Mouse (Mus musculus) kidney, postnatal 10 days (tissue): Measurements from ENCODE around the gene Pole4.
"Not testable (repeated sequence)": the region's sequence is repeated elsewhere in the genome, so short reads cannot be mapped to it uniquely, and the experiment has no call there.

Experiments used
- DNase-seq: peaks from one replicate; pipeline ENCODE4 v3.0.0; 2021; ENCODE audit warnings: mixed read lengths

Pole4 gene

DNA sequence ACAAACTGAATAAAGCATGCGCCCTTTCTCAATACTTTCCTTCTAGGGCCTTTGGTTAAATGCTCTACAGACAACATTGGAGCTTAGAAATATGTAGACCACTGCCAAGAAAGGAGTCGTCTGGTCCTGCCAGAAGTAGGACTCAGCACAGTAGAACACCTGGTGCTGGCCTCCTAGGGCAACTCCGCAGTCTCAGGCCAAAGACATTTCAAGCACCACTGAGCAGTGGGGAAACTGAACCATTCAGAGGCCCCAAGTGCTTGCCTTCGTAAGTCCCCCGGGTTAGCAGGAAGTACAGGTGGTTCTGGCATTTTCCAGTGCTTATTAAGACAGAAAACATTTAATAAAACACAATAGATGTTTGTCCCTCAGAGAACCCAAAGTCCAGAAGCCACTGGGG is 9.7 kb upstream of the Pole4 start:
- DNase-seq: no peak

DNA sequence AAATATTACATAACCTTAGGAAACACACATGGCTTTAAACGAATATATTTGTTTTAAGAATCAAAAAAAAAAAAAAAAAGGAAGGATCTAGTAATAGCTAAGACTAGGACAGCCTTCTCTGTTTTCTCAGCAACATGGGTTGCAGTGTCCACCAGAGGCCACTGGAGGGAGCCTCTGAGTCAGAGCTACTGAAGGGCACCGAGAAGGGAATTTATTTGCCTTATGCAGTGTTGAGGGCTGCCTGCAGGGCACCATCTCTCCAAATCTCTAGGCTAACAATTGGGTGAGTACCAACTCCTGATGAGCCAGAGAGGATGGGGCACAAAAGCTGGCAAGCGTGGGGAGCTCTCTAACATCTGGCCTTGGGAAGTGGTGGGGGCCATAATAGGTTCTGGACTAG is 9.1 kb upstream of the Pole4 start:
- peak; percentile 85 for DNase-seq

DNA sequence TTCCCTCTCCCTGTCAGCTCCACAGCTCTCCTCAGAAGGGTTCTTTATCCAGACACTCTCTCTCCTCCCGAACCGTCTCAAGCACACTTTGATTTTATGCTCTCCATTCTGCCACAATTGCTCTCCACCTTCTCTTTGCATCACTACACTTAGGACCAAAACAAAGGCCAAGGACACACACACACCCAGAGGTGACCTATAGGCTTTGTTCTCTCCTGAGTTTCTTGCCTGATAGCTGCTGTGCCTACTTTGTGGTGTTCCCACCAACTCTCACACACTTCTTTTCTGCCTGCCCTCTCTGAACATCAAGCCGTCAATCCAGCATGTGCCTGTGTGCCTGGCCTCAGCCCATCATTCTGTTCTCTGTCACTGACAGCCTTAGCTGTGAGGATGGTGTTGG is 2.6 kb upstream of the Pole4 start:
- DNase-seq: no peak

DNA sequence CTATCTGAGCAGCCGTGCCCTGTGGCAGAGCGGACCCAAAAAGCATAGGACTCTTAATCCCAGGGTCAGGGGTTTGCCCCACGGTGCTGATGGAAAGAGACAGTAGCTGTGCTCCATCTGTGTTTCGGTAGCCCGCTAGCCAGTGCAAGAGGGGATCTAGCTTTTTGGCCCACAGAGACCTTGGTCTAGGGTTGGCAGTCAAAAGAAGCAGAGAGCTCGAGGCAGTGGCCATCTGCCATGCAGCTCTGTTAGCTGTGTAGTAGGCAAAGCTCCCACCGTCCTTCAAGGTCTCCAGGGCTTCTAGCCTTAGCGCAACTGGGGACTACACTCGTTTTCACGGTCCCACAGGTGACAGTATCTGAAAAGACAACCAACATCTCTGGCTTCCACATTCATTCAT is 2.1 kb upstream of the Pole4 start:
- no peak for DNase-seq

DNA sequence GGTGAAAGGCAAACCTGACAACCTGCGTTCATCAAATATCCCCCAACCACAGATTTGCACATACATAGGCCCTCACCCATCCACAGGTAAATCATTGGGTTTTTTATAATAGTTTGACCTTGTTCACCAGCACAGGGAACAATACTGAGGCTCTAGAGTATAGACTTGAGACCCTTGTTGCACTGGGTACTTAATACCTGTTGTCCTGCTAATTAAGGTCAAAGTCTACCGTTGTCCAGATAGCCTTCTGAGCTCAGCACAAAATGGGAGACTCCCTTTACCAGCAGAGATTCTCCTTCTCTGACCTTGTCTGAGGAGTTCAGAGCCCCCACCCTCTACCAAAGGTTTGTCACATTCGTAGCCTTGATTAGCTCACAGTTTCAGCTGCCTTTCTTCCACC is 1.5 kb downstream of the Pole4 start:
- DNase-seq: no peak

DNA sequence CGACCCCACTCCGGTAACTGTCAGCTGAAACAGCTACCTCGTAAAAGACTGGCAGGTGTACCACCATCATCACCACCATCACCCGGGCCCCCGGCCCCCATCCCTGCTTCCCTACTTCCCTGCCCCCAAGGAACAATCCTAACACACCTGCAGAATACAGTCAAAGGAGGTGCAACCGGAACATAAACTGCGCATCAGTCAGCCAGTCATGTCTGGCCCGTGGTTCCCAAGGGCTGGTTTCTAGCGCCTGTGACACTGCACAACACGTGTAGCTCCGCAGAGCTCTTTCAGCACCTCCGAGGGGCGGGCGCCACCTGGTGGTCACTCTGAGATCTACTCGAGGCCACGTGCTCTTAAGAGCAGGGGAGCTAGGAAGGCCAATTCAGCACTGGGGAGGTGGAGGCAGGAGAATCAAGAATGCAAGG is 2.6 kb downstream of the Pole4 start:
- DNase-seq: peak; percentile 94

DNA sequence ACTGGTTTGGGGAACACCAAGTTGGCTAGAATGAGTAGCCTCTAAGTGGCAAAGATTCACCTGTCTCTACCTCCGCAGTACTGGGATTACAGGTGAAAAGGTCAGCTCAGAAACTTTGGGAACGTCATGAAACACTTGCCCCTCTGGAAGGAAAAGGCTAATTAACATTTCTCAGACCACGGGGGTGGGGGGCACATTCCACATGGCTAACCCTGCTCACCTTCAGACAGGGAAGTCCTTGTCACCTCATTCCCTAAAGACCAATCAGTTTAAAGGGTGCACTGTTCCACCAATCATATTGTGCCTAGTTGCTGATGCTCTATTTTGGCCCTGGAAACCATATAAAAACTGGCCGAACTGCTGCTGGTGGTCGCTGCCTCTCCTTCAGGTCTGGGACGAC is 3.9 kb downstream of the Pole4 start:
- no peak for DNase-seq

DNA sequence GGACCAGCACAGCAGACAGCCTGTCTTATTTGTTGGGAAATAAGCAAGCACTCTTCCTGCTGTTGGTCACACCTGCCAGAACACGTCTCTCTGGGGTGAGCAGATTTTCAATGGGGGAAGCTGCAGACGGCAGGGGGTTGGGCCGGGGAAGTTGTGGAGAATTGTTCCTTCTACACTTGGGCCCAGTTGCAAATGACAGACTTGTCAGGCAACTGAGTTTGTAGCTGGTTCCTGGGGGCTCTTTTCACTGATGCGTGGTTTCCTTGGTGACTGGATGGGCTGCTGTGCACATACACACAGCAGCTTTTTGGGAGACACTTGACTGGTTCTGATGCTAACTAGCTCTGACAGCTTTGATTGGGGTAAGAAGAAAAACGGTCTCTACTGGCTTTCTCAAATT is 5.3 kb downstream of the Pole4 start:
- no peak for DNase-seq

DNA sequence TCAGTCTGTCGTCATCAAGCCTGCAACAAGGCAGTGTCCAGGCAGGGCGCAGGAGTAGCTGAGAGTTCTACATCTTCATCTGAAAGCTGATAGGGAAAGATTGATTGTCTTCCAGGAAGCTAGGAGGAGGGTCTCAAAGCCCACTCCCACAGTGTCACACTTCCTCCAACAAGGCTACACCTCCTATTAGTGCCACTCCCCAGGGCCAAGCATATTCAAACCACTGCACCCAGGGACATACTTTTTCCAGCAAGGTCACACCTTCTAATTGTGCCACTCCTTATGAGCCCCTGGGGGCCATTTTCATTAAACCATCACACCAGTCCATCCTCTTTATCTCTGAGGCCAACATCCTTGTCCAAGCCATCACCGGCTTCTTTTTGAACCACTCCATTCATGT is 8.4 kb downstream of the Pole4 start:
- DNase-seq: no peak

DNA sequence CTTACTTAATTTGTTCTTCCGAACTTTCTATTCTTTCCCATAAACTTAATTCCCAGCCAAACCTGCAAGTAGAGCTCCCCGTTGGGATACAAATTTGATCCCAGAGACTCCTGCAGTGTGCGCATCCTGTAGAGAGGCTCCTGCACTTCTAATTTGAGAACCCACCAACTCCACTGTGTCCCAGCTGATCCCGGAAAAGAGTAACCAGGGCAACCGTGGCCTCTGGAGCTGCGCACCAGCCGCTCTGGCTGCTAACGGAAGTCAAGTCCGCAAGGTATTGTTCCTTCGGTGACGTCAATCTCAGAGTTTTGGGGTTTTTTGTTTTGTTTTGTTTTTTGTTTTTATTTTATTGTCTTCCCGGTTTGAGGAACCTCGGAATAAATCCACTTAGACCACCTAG is 10.5 kb downstream of the Pole4 start:
- no peak for DNase-seq

DNA sequence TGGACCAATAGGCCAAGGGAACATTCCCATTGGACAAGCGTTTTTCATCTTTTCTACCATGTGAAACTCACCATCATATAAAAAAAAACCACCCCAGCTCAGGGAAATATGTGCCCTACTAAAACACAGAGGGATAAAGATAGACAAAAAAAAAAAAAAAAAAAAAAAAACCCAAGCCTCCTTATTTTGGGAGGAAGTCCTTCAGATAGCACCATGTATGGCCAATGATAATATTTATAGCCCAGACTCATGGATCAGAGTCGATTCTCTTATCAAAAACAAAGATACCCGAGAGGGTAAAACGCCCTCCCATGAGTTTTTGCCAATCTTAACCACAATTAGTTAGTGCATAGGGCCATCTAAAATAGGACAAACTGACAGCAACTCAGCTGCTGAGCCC is 15.7 kb downstream of the Pole4 start:
- DNase-seq: no peak

DNA sequence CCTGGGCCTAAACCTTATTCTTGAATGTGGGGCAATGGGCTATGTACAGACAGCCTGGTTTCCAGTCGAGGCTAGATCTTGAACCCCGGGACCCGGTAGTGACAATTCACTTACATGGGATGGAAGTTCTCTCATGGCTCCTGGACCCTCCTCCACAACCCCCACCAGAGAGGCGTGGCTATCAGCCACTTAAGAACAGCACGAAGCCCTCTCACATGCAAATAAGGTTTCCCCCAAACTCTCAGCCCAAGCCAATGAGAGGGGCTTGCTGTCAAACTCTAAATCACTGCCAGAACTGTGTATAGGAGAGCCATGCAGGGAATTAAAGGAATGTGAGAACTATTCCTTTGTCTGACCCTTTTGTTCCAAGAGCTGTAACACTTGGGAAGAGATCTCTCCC is 16.6 kb downstream of the Pole4 start:
- DNase-seq: not testable (repeated sequence)

DNA sequence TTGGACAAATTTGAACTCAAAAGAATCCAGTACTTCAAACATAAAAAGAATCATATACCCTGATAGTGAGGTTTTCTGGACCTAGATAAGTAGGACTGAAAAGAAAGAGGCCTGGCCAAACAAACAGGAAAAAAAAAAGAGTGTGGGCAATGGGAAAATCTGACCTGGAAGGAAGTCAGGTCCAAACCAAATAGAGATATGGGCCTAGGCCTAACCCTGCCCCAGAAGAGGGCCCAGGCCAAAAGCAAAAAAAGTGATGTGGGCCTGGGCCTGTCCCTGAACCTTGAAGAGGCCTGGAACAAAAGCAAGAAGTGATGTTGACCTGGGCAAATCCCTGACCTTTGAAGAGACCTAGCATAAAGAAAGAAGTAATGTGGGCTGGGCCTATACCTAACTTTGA is 21.0 kb downstream of the Pole4 start:
- no peak for DNase-seq

DNA sequence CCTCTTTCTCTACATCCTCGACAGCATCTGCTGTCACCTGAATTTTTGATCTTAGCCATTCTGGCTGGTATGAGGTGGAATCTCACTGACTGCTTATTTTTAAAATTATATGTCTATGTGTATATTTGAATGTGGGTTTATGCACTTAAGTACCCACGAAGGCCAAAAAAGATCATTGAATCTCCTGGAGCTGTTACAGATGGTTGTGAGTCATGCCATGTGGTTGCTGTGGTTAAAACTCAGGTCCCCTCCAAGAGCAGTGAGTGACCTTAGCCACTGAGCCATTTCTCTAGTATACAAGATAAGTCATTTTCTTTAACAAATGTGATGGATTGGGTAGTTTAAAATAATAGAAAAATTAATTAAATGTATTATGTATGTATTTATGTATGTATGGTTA is 25.9 kb downstream of the Pole4 start:
- not testable (repeated sequence) for DNase-seq

DNA sequence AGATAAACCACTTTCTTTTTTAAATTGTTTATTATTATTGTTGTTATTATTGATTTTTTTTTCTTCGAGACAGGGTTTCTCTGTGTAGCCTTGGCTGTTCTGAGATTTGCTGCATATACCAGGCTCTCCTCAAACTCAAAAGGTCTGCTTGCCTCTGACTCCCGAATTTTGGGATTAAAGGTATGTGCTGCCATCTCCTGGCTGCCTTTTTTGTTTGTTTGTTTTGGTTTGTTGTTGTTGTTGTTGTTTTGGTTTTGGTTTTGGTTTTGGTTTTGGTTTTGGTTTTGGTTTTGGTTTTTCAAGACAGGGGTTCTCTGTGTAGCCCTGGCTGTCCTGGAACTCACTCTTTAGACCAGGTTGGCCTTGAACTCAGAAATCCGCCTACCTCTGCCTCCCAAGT is 27.5 kb downstream of the Pole4 start:
- not testable (repeated sequence) for DNase-seq

DNA sequence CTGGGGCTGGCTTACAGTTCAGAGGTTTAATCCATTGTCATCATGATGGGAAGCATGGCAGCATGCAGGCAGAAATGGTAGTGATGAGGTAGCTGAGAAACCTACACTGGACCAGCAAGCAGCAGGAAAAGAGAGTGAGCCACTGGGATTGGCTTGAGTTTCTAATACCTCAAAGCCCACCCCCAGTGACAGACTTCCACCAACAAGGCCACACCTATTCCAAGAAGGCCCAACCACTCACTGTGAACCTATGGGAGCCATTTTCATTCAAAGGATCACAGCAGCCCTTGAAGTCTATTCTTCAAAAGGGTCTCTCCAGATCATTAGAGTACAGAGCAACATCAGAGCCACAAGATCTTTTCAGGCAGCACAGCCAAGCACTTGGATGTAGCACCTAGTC is 38.7 kb downstream of the Pole4 start:
- no peak for DNase-seq

DNA sequence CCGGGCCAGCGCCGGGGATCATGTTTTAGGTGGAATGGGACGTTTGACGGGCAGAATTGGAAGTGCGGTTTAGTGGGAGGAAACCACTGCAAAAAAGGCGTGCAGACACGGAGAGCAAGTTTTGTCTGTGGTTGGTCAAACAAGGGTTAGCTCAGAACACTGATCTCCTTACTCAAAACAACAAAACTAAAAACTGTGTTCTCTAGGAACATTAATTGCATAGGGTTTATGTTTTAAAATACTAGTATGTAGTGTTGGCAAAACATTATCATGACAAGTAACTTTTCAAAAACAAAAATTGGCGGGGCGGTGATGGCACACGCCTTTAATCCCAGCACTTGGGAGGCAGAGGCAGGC is 52.0 kb downstream of the Pole4 start:
- DNase-seq: no peak

DNA sequence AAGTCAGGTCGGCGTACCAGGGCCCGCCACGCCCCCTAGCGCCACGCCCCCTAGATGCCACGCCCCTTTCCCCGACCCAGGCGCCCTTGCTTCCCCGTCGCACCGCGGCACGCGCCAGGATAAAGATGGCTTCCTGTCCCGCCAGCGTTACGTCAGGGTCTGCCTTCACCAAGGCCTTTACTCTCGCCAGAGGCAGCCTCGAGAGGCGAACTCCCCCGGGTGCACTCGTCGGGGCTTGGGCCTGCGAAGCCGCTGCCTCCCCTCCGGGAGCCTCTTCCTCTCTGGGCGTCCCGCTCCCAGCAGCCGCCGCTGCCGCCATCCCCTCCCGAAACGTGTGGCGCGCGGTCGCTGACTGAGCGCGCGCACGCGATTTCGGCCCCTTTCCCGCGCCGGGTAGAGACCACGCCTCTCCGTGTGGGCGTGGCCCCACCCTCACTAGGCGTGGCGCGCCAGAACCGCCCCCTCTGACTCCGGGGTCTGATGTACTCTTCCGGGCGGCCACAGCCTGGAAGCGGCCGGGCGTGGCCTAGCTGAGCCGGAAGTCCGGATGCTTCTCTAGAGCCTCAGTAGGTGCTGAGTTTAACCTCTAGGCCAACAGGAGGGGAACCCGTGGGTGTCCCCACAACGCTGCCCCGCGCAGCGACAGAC is 52.5 kb downstream of the Pole4 start:
- peak; percentile 98 for DNase-seq

DNA sequence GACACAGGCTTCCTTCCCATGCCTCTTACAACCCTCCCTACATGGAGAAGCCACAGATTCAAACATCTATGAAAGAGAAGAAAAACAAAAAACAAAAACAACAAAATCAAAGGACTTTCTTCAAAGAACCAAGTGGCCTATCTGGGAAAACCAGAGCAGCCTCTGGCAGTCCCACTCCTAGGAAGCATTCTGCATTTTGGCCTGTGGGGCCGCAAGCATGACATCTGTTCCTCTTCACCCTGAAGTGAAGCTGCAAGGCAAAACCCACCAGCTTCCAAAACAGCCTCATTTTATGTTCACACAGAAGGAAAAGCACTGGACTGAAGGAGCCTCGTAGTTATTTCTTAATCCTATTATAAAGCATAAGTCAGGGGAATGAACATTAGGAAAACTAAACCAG is 56.1 kb downstream of the Pole4 start:
- DNase-seq: peak; percentile 42

DNA sequence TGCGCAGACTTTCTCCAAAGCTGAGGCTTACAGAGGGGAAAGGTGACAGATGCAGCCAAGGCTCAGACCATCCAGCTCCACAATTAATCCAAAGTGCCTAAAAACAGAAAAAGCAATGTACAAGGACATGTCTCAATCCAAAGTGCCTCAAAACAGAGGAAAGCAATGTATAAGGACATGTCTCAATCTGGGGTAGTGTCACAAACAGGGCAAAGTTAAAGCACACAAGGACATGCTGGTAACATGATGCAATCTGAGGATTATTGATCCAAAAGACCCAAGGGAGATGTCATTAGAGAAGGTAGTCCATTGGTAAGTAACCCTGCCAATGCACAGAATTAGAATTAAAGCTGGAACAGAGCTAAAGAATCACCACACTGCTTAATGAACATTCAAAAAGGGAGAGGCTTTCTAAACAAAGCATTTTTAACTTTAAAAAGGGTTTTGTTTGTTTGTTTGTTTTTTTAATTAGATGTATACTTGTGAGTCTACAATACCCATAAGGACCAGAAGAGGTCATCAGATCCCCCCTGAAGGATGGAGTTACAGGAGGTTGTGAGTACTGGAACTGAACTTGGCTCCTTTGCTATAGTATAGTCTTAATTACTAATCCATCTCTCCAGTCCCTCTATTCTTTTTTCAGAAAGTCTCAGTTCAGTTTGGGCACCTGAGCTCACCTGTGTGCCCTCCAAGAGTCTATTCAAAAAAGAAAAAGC is 57.1 kb downstream of the Pole4 start:
- DNase-seq: no peak

DNA sequence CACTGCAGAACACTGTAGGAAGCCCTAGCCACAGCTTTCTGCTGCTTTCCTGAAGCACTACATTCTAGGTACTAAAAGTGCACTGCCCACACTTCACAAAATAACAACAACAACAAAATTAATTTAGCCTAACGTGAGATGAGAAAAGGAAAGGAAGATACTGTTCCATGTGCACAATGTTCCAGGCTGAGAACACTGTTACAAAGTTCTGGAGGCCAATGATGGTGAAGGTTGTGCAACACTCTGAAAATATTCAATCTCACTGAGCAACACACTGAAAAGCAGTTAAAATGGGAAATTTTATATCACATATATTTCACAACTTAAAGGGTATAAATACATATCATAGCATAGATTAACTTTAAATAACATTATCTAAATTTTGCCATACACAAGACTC is 58.2 kb downstream of the Pole4 start:
- no peak for DNase-seq

DNA sequence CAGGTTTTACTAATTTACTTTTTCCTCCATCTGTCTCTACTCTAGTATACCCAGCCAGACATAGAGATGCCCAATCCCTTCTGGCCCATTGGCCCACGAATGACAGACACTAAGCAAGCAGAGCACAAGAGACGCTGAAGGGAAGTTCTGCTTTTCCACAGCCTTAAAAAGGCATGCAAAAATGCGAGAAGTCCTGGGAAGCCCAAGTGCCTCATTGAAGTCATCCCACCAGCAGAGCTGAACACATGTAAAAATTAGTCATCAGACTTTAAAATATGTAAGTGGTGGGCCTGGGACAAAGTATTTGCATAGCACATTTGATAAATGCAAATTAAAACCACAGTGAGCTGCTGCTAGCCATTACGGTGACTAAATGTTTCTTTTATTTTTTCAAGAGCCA is 65.1 kb downstream of the Pole4 start:
- no peak for DNase-seq

DNA sequence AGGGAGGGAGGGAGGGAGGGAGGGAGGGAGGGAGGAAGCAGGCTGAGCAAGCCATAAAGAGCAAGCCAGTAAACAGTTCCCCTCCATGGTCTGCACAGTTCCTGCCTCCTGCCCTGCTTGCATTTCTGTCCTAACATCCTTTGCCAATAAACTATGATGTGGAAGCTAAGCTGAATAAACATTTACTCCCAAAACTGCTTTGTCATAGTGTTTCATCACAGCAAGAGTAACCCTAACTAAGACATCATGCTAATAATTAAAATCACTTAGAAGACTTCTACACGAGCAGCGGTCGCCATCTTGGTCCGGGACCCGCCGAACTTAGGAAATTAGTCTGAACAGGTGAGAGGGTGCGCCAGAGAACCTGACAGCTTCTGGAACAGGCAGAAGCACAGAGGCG is 79.8 kb downstream of the Pole4 start:
- DNase-seq: not testable (repeated sequence)

DNA sequence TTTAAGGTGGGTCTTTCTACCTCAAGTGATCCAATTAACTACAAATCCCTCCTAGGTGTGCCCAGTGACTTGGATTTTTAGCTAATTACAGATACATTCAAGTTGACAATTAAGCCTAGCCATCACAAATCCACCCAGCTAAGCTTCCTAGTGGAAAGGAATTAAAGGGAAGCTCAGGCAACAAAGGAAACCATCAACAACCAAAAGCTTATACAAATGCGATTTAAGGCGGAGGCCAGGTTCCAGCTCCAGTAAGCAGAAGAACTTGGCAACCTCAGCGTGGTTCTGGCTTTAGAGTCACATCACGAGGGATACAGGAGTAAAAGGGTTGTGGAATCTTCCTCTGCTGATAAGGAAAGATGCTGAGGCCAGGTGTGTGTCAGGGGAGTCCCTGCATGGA is 92.0 kb downstream of the Pole4 start:
- no peak for DNase-seq

DNA sequence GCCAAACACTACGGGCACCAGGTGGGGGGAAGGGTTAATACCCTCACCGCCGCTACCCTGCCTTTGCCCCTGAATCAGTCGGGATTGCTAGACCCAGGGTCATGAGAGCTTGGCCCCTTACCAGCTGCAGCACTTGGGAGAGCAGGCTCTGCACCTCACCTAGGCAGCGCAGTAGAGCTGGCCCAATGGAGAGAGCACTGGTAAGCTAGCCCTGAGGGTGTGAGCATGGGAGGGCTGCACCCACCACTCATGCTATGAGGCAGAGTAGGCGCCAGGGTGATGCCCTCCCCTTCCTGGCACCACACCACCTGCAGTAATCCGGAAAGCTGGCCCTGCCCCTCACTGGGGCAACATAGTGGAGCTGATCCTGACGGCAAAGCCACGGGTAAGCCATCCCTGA is 94.1 kb downstream of the Pole4 start:
- no peak for DNase-seq
